Mouse (Mus musculus): Measurements from ENCODE around the gene Numbl.
A peak's percentile ranks its signal among the peaks of the same experiment; 100 is the strongest.

Gene Numbl

DNA sequence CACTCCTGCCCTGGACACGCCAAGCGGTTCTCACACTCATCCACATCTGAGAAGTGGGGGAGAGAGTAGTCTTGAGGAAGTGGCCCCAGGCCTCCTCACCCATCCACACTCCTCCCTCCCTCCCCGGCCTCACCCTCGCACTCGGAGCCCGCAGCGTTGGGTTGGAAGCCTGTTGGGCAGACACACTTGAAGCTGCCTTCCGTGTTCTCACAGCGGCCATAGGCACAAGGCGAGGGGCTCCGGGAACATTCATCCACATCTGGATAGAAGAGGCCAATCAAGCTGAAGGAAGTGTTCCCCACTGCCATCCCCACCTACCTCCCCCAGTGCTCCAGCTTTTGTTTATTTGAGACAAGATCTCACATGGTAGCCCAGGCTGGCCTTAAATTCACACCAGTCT lies 65.9 kb downstream of the Numbl start:
- DNase-seq (ENCODE audit: low spot score in 2 of 2), result no peak

DNA sequence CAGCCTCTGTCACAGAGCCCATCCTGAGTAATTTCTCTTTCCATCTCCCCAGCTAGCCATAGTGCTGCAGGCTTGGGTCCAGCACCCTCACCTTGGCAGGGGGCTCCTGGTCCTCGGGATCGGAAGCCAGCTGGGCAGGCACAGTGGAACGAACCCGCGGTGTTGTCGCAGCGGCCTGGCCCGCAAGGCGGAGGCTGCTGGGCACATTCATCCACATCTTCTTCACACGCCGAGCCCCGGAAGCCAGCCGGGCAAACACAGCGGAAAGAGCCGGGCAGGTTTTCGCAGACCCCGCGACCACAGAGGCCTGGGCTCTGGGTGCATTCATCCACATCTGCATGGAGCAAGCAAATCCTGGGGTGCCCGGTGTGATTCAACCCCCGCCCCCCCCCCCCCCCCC lies 66.7 kb downstream of the Numbl start:
- DNase-seq (ENCODE audit: low spot score in 2 of 2), result no peak

DNA sequence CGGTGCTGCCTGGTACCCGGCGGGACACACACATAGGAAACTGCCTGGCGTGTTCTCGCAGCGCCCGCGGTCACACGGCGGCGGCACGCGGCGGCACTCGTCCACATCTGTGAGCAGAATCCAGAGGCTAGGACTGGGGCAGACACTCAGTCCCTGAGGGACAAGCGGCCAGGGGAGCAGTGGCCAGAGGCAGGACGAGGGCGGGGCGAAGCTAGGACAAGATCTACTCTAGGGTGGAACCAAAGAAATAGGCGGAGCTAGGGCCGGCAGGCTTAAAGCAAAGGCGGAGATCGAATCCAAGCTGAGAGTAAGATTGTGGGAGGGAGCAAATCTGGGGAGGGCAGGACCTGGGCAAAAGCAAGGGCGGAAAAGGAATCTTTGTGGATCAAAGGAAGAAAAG lies 67.5 kb downstream of the Numbl start:
- no peak for DNase-seq (ENCODE audit: low spot score in 2 of 2)

DNA sequence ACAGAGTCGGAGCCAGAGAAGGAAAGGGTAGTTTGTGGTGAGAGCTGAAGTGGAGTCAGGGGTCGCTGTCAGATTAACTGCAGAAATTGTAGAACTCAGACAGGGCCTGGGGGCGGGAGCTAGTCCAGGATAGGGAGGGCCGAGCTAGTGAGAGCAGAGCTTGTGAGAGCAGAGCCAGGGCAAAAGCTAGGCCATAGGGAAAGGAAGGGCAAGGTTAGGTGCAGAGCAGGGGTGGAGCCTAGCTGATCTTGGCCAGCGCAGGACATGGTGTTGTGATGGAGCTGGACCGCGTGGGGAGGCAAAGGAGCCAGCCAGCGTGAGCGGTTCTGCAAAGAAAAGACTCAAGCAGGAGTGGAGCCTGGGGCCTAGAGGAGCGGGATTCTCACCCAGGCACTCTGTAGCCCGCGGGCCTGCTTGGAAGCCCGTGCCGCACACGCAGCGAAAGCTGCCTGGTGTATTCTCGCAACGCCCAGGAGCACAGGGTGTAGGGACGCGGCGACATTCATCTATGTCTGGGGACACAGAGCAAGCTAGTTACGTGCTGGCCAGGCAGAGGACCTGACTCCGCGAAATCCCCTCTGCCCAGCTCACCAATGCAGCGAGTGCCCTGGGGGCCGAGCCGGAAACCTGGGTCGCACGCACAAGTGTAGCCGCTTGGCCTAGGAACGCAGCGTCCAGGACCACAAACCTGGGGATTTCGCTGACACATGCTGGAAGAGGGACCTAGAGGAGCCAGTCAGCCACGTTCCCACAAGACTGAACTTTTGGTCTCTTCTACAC lies 68.1 kb downstream of the Numbl start:
- DNase-seq (ENCODE audit: low spot score in 2 of 2), result no peak

DNA sequence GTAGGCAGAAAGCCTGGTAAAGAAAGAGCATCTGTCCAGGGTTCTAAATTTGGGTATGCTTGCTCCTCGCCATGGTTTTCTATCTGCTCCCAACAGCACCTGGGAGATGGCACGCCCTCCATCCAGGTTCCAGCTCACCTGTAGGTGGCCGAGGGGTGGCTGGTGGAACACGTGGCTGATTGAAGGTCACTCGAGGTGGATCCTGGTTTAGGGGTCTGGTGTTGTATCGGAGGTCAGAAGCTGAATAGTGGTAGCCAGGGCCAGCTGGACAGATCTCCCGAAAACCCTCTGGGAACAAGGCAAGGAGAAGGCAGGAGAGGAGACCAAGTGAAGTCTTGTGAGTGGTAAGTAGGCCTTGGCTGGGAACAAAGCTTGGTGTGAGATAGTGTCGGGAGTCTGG lies 69.3 kb downstream of the Numbl start:
- no peak for DNase-seq (ENCODE audit: low spot score in 2 of 2)

DNA sequence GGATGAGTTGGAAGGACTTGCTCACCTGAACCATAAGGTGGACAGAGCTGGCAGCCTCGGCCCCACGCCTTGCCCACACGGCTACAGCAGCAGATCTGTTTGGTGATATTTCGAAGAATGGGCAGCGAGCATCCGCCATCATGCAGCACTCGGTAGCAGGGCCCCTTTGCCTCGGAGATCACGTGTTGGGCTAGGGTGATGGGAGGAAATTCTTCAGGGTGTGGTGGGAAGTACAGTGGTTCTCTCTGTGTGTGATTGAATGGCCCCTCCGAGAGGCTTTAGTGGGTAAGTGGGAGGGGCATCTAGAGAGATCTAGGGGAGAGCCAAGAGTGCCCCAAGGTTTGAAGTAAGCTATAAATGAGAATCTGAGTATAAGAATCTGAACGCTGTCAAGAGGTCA lies 69.9 kb downstream of the Numbl start:
- DNase-seq (ENCODE audit: low spot score in 2 of 2), result no peak

DNA sequence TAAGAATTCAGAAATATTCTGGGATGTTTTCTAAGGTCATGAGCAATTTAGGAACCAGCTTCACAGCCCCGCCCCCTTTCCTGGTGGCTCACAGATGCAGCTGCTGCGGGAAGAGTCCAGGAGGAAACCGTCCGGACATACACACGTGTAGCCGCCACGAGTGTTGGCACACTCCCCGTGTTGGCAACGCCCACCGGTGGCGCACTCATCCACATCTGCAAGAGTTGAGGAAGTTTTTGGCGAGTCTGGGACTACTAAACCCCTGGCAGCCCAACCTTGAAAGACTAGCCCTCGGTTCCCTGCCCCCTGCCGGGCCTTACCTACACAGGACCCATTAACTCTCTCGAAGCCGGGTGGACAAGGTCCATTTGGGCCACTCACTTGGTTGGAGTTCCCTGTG lies 70.4 kb downstream of the Numbl start:
- DNase-seq (ENCODE audit: low spot score in 2 of 2), result no peak

DNA sequence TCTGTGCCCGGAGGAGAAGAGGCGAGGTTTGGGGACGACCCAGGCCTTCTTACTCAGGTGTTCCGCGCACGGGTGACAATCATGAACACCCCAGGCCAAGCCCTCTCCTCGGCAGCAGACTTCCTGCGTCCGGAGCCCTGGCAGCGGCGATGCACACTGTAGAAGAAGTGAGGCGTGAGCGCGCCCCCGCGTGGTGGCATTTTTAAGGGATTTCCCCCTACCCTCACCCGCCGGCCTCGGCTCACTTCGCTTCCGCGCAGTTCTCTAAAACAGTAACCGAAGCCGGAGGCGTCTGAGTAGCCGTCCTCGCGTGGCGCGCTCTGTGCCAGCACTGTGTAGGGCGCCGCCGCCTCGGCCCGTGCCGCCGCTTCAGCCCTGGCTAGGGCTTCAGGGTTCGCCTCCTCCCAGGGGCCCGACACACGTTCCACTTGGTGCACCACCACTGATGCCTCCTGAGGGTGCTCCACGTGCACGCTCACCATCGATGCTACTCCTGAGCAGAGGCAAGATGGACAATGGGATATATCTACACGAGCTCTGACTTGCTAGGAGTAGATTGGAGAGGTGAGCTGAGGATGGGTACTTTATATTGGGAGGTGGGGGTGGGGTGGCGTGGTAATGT lies 71.2 kb downstream of the Numbl start:
- DNase-seq (ENCODE audit: low spot score in 2 of 2), result peak; percentile 76 to 94

DNA sequence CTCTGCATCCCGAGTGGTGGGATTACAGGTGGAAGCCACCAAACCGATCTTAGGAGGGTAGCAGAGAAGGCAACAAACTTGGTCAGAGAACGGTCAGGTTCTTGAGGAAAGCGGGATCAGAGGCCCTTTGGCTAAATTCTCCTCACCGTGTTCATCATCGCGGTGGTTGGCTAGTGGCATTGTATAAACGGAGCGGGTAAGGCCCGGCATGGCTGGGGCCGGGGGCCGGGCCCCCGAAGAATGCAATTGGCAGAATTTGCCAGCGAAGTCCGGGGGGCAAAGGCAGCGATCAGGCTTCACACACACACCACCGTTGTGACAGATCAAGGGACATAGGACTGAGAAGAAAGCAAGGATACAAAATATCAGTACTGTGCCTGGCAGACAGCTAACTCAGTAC lies 71.7 kb downstream of the Numbl start:
- no peak for DNase-seq (ENCODE audit: low spot score in 2 of 2)

DNA sequence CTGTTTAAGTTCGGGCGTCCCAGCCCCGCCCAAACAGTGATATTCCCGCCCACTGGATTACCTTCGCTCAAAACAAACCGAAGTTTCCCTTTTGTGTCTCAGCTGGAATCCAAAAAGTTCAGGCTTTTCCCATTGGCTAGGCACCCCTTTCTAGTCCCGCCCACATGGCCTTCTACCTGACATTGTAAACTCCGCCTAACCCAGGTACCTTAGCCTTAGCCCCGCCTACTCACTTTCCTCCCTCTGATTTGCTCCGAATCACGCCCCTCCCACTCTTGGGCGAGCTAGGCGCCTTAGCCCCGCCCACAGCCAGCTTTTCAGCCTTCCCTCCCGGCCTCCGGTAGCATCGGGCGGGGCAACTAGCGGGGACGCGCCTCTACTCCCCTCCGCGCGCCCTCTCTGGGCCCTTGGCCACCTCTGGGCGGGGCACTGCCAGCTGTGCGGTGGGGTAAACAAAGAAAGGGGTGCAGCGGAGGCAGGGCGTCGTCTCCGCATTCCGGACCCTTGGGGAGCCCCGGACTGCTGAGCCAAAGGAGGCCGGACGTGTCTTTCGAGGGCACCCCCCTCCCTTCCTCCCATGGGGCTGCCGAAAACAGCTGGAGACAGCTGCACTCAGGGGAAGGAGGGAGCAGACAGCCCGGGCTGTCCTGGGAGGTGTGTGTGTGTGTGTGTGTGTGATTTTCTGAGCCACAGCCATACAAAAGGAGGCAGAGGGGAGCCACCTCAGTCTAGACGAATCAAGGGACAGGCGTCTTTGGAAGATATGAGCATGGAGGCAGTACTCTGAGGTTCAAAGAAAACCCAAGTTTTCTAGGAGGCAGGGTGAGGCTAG lies 72.7 kb downstream of the Numbl start:
- DNase-seq (ENCODE audit: low spot score in 2 of 2), result peak; percentile 78 to 79

DNA sequence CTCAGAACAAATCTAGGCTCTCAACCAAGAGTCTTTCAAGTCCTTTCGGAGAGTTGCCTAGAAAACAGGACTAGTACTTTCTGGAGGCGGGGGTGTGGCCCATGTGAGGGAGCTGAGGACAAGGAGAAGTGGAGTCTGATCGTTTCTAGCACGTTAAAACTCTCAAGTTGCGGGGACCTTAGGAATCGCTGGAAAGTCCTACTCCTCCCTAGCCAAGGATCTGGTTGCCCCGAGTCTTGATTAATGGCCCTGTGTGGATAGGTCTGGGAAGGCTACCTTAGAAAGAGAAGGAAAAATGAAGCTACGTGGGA lies 73.3 kb downstream of the Numbl start:
- DNase-seq (ENCODE audit: low spot score in 2 of 2), result no peak

Data from thymus, postnatal 10 days (tissue).